Comparison of ENCODE assay signal across 10 mouse cellular contexts in genomic region chr10:14463796-14464511, GRCm38 (mm10).
DNase-seq lines count a peak whose midpoint lies in the region; ATAC-seq lines count a peak whose summit lies in the region.
"Had no signal": no experiment of that assay in that cellular context is flagged by ENCODE, and none has a peak within 500 bp of the region (broad histone marks: within the 10 kb centered on the region; RNA-seq: fewer than 3 reads in every experiment).

No protein-coding gene starts in this region.

- H3K4me2 ChIP-seq in lung, embryonic 16.5 days (ENCODE audit: low read depth, low read length) = no peak overlapping the region
- H3K4me2 ChIP-seq: liver, embryonic 13.5 days; midbrain, embryonic 13.5 days had no signal

- peaks cover 7% of the 10 kb centered on the region; the same call in 1 of the 2 replicates for H3K36me3 ChIP-seq in lung, embryonic 16.5 days (ENCODE audit: control insufficient read depth, insufficient read depth, low read length)
- H3K36me3 ChIP-seq: liver, embryonic 13.5 days; midbrain, embryonic 13.5 days had no signal

- peaks cover 17% of the 10 kb centered on the region for H3K4me1 ChIP-seq in lung, embryonic 16.5 days (replicated peaks; ENCODE audit: control insufficient read depth, insufficient read depth, low read length)
- H3K4me1 ChIP-seq: liver, embryonic 13.5 days; midbrain, embryonic 13.5 days had no signal

- H3K9me3 ChIP-seq in lung, embryonic 16.5 days (ENCODE audit: control insufficient read depth, low read length) = no peaks in the 10 kb centered on the region
- H3K9me3 ChIP-seq: liver, embryonic 13.5 days; midbrain, embryonic 13.5 days had no signal

- no peak for DNase-seq in lung, postnatal 4 days
- peak; percentile 10 for DNase-seq in hindlimb bud, embryonic 11.5 days (ENCODE audit: extremely low spot score, low read depth, low spot score)
- peak; percentile 67 for DNase-seq in kidney, postnatal 14 days
- no peak for DNase-seq in left cerebral cortex, adult 8-10 months (ENCODE audit: low spot score in 2 of 2)
- DNase-seq in ovary, postnatal 36 days (ENCODE audit: low spot score) = no peak
- DNase-seq in left cerebral cortex, postnatal 36 days (ENCODE audit: low spot score in 2 of 2) = no peak
- DNase-seq in thymus, postnatal 0 days (ENCODE audit: low spot score) = no peak
- DNase-seq: liver, embryonic 13.5 days had no signal

- H3K9ac ChIP-seq in lung, embryonic 16.5 days (ENCODE audit: low read length) = no peak overlapping the region
- H3K9ac ChIP-seq: liver, embryonic 13.5 days; midbrain, embryonic 13.5 days had no signal

- H3K27ac ChIP-seq in lung, embryonic 16.5 days (ENCODE audit: low read length) = peak overlapping the region; percentile 44; the same call in 1 of the 2 replicates
- H3K27ac ChIP-seq: liver, embryonic 13.5 days; midbrain, embryonic 13.5 days had no signal

- no peaks in the 10 kb centered on the region for H3K27me3 ChIP-seq in lung, embryonic 16.5 days (ENCODE audit: control insufficient read depth, insufficient read depth, low read depth, low read length)
- H3K27me3 ChIP-seq: liver, embryonic 13.5 days; midbrain, embryonic 13.5 days had no signal

- H3K4me3 ChIP-seq in lung, embryonic 16.5 days (ENCODE audit: low read length) = no peak overlapping the region
- H3K4me3 ChIP-seq: liver, embryonic 13.5 days; midbrain, embryonic 13.5 days had no signal

- ATAC-seq in lung, embryonic 16.5 days (ENCODE audit: low read depth) = peak; percentile 64; the same call in 1 of the 2 replicates
- ATAC-seq: midbrain, embryonic 13.5 days had no signal

- WGBS in lung, embryonic 16.5 days = 47% methylated on average over 4 of the region's 4 CpGs

- intact Hi-C loops in left cerebral cortex, postnatal 36 days (cut with DNase I) = no loop called here

Comparison
In these comparisons a context has a peak if more than half of its experiments do, and no peak if none do; other contexts are left out.
1. DNase-seq: peak in hindlimb bud, embryonic 11.5 days (single experiment) and kidney, postnatal 14 days (single experiment); none in lung, postnatal 4 days (0 of 2), left cerebral cortex, adult 8-10 months (0 of 2), ovary, postnatal 36 days (single experiment), left cerebral cortex, postnatal 36 days (0 of 2) and thymus, postnatal 0 days (single experiment).